Comparison of ENCODE assay signal across 36 mouse cellular contexts in genomic region chr4:56681121-56681520, GRCm38 (mm10). TPM values are rescaled to one million over a fixed set of nuclear protein-coding genes. Genes with fewer than 3 reads are reported as not detected.
A peak's percentile ranks its signal among the peaks of the same experiment; 100 is the strongest.
DNase-seq lines count a peak whose midpoint lies in the region; ATAC-seq and TF ChIP-seq lines count a peak whose summit lies in the region.
"Had no signal": no experiment of that assay in that cellular context is flagged by ENCODE, and none has a peak within 500 bp of the region (broad histone marks: within the 10 kb centered on the region; RNA-seq: fewer than 3 reads in every experiment).

No protein-coding gene starts in this region.

- H3K36me3 ChIP-seq in forebrain, embryonic 14.5 days (ENCODE audit: control insufficient read depth, insufficient read depth, low read length) = no peaks in the 10 kb centered on the region
- no peaks in the 10 kb centered on the region for H3K36me3 ChIP-seq in forebrain, postnatal 0 days (ENCODE audit: insufficient read depth)
- H3K36me3 ChIP-seq: embryonic facial prominence, embryonic 10.5 days; embryonic facial prominence, embryonic 13.5 days; forebrain, embryonic 12.5 days; heart, embryonic 10.5 days; heart, embryonic 13.5 days; hindbrain, embryonic 12.5 days; hindbrain, embryonic 15.5 days had no signal

- no peak for ATAC-seq in frontal cortex, adult (ENCODE audit: low TSS enrichment)
- no peak for ATAC-seq in forebrain, embryonic 14.5 days
- ATAC-seq in forebrain, postnatal 0 days = no peak
- ATAC-seq: forebrain, embryonic 16.5 days; intestine, postnatal 0 days; Patski had no signal

- no peak for TF ChIP-seq POLR2A in bone marrow macrophage, adult 2 months (IDR thresholded peaks at IDR 0.05; ENCODE audit: borderline replicate concordance, low read depth, low read length)

- no peaks in the 10 kb centered on the region for H3K27me3 ChIP-seq in forebrain, embryonic 14.5 days (replicated peaks; ENCODE audit: control insufficient read depth, insufficient read depth, low read length)
- no peaks in the 10 kb centered on the region for H3K27me3 ChIP-seq in forebrain, postnatal 0 days (ENCODE audit: insufficient read depth, low read length)
- H3K27me3 ChIP-seq: hindbrain, embryonic 12.5 days; hindbrain, embryonic 15.5 days; Patski had no signal

- 50% methylated on average over 8 of the region's 8 CpGs for WGBS in large intestine, adult 2 months
- WGBS in forebrain, embryonic 14.5 days = 78% methylated on average over 8 of the region's 8 CpGs
- 80% methylated on average over 8 of the region's 8 CpGs for WGBS in forebrain, postnatal 0 days

- peak; percentile 18 for DNase-seq in 3T3-L1 (ENCODE audit: low read depth, low spot score)
- peak; percentile 51 for DNase-seq in A20 (ENCODE audit: low read depth, low spot score)
- peak; percentile 19 for DNase-seq in large intestine, adult 2 months (ENCODE audit: low read depth, low spot score)
- DNase-seq in adipocyte (ENCODE audit: low spot score) = no peak
- no peak for DNase-seq in forebrain, embryonic 14.5 days (ENCODE audit: low spot score)
- no peak for DNase-seq in forebrain, postnatal 0 days
- DNase-seq: adrenal gland, adult 2 months; adrenal gland, postnatal 25 days; B cell, adult 2 months; cerebellum, adult 18-20 months; cerebellum, adult 9-10 months; cerebellum, postnatal 14 days; embryo, embryonic 11 days; gastrocnemius, postnatal 25 days; heart, adult 2 months; kidney, adult 2 months had no signal

- no peaks in the 10 kb centered on the region for H3K9me3 ChIP-seq in forebrain, embryonic 14.5 days (replicated peaks; ENCODE audit: control insufficient read depth, low read length)
- H3K9me3 ChIP-seq in forebrain, postnatal 0 days (ENCODE audit: low read length) = no peaks in the 10 kb centered on the region
- H3K9me3 ChIP-seq: embryonic facial prominence, embryonic 10.5 days; embryonic facial prominence, embryonic 13.5 days; forebrain, embryonic 12.5 days; heart, embryonic 10.5 days; heart, embryonic 13.5 days; hindbrain, embryonic 12.5 days; hindbrain, embryonic 15.5 days had no signal

- H3K4me1 ChIP-seq in bone marrow macrophage, adult 2 months (ENCODE audit: control insufficient read depth, insufficient read depth, low read length) = peaks cover 9% of the 10 kb centered on the region
- H3K4me1 ChIP-seq in forebrain, embryonic 14.5 days (ENCODE audit: control insufficient read depth, insufficient read depth, low read length) = no peaks in the 10 kb centered on the region
- H3K4me1 ChIP-seq in forebrain, postnatal 0 days (ENCODE audit: insufficient read depth) = no peaks in the 10 kb centered on the region
- H3K4me1 ChIP-seq: heart, embryonic 10.5 days; hindbrain, embryonic 12.5 days had no signal

- TF ChIP-seq CTCF in bone marrow macrophage, adult 2 months (IDR thresholded peaks at IDR 0.05; ENCODE audit: low read depth, low read length) = no peak
- TF ChIP-seq CTCF in forebrain, postnatal 0 days (IDR thresholded peaks at IDR 0.05; ENCODE audit: low read depth) = no peak

- H3K9ac ChIP-seq in forebrain, embryonic 14.5 days (ENCODE audit: low read length) = no peak overlapping the region
- no peak overlapping the region for H3K9ac ChIP-seq in forebrain, postnatal 0 days
- H3K9ac ChIP-seq: embryonic facial prominence, embryonic 13.5 days; forebrain, embryonic 12.5 days; heart, embryonic 13.5 days; hindbrain, embryonic 12.5 days; hindbrain, embryonic 15.5 days had no signal

- H3K27ac ChIP-seq in bone marrow macrophage, adult 2 months (ENCODE audit: insufficient read depth, low read depth, low read length) = 0 out of 2 replicates have a peak overlapping the region, but pooled peaks have one; percentile 28
- no peak overlapping the region for H3K27ac ChIP-seq in forebrain, embryonic 14.5 days (ENCODE audit: low read depth, low read length)
- no peak overlapping the region for H3K27ac ChIP-seq in forebrain, postnatal 0 days (ENCODE audit: low read depth, low read length)
- H3K27ac ChIP-seq: embryonic facial prominence, embryonic 10.5 days; embryonic facial prominence, embryonic 13.5 days; forebrain, embryonic 12.5 days; heart, adult 2 months; heart, embryonic 10.5 days; heart, embryonic 13.5 days; hindbrain, embryonic 12.5 days; hindbrain, embryonic 15.5 days had no signal

- H3K4me2 ChIP-seq in forebrain, embryonic 14.5 days (ENCODE audit: low read length) = no peak overlapping the region
- no peak overlapping the region for H3K4me2 ChIP-seq in forebrain, postnatal 0 days (ENCODE audit: low read depth)
- H3K4me2 ChIP-seq: embryonic facial prominence, embryonic 13.5 days; forebrain, embryonic 12.5 days; heart, embryonic 13.5 days; hindbrain, embryonic 12.5 days; hindbrain, embryonic 15.5 days had no signal

- H3K4me3 ChIP-seq in bone marrow macrophage, adult 2 months (ENCODE audit: insufficient read depth, low read length) = no peak overlapping the region
- no peak overlapping the region for H3K4me3 ChIP-seq in forebrain, embryonic 14.5 days (ENCODE audit: low read depth, low read length)
- no peak overlapping the region for H3K4me3 ChIP-seq in forebrain, postnatal 0 days (ENCODE audit: low read depth, low read length)
- H3K4me3 ChIP-seq: embryonic facial prominence, embryonic 10.5 days; embryonic facial prominence, embryonic 13.5 days; erythroblast, embryonic 14.5 days; forebrain, embryonic 12.5 days; heart, adult 2 months; heart, embryonic 10.5 days; heart, embryonic 13.5 days; hindbrain, embryonic 12.5 days; hindbrain, embryonic 15.5 days had no signal

RNA-seq across cellular contexts. Expression of gene Gm26657, which starts 58.7 kb away (rescaled TPM):
- not detected in 2 replicates for polyA plus RNA-seq in bone marrow macrophage, adult 2 months (2012; ENCODE audit: insufficient read depth, insufficient read length, missing spikeins)
- not detected in 2 replicates for polyA plus RNA-seq in large intestine, adult 2 months (2012; rRNA removed)
- not detected in 2 replicates for polyA plus RNA-seq in forebrain, embryonic 14.5 days (2014; fragmentation: Nextera tagmentation; extraction: Ambion mirVana)
- total RNA-seq in forebrain, postnatal 0 days (2014; rRNA removed) = not detected in 2 replicates
- not detected in 2 replicates for polyA plus RNA-seq in forebrain, postnatal 0 days (2015; fragmentation: Nextera tagmentation; extraction: Ambion mirVana)
- total RNA-seq: adrenal gland, adult 2 months; adrenal gland, postnatal 25 days; gastrocnemius, adult 8-10 months; gastrocnemius, postnatal 25 days; heart, adult 2 months; heart, postnatal 25 days; hematopoietic stem cell, adult 5-6 weeks had no signal
- polyA plus RNA-seq: adrenal gland, adult 2 months; cortical plate, adult 2 months; embryonic facial prominence, embryonic 10.5 days; embryonic facial prominence, embryonic 13.5 days; erythroblast, embryonic 14.5 days; forebrain, embryonic 12.5 days; forebrain, embryonic 16.5 days; gonadal fat pad, adult 2 months; heart, adult 2 months; heart, embryonic 10.5 days; heart, embryonic 13.5 days; heart, embryonic 16.5 days; hindbrain, embryonic 12.5 days; hindbrain, embryonic 15.5 days; intestine, embryonic 14.5 days; intestine, postnatal 0 days; kidney, adult 2 months had no signal

Comparison
In these comparisons a context has a peak if more than half of its experiments do, and no peak if none do; other contexts are left out.
1. DNase-seq: peak in 3T3-L1 (single experiment), A20 (single experiment) and large intestine, adult 2 months (single experiment); none in adipocyte (single experiment), forebrain, embryonic 14.5 days (single experiment) and forebrain, postnatal 0 days (single experiment).